Mouse (Mus musculus) erythroblast, adult 5-6 weeks (primary cell): ENCODE data around the gene Rnf113a1. TPM values are rescaled to one million over a fixed set of nuclear protein-coding genes. Genes with fewer than 3 reads are reported as not detected.
"Not testable (repeated sequence)": the region's sequence is repeated elsewhere in the genome, so short reads cannot be mapped to it uniquely, and the experiment has no call there.

ENCODE experiments used
- ATAC-seq: replicated peaks from 2 replicates; pipeline ENCODE4 v1.8.0; 2016; ENCODE audit warnings: moderate number of reproducible peaks, mild to moderate bottlenecking, moderate TSS enrichment, inconsistent platforms; ENCODE audit not compliant: poor library complexity, low FRiP score, severe bottlenecking
- total RNA-seq, 2 experiments: library from RNA; stranded (forward) in 1 of 2; stranded (reverse) in 1 of 2; fragments of 150-400 nt in 1 of 2; fragments of 200-764, 138-1000 nt in 1 of 2; gene quantifications; 2 replicates each; pipeline versions ENCODE4 v1.2.3 to v1.2.4; 2015 to 2017; ENCODE audit warnings: low replicate concordance in 2 of 2

Gene Rnf113a1
- 1.3 TPM in 1 of 2 replicates, not detected in the other for total RNA-seq (2015; ENCODE audit: low replicate concordance)
- total RNA-seq (2017; ENCODE audit: low replicate concordance), result 0.56 and 1.0 TPM in 2 replicates

- ATAC-seq, result peak; percentile 97
Observed at GRCm38 (mm10) chrX:37191105-37191743, at the start of gene Rnf113a1, which contains the start of gene Ndufa1. TSS of gene Rnf113a1 (plus strand) at chrX:37191245. TSS of gene Ndufa1 (minus strand) at chrX:37191163.

- ATAC-seq, result no peak
Observed at GRCm38 (mm10) chrX:37141732-37142131, 49.3 kb upstream of the Rnf113a1 start.

GRCm38 (mm10) chrX:37144498-37144897 is 46.5 kb upstream of the Rnf113a1 start:
- not testable (repeated sequence) for ATAC-seq

- ATAC-seq, result no peak
Observed at GRCm38 (mm10) chrX:37144954-37145353, 46.1 kb upstream of the Rnf113a1 start.

- ATAC-seq, result no peak
Observed at GRCm38 (mm10) chrX:37157839-37158238, 33.2 kb upstream of the Rnf113a1 start.

- ATAC-seq, result no peak
Observed at GRCm38 (mm10) chrX:37161169-37161568, 29.9 kb upstream of the Rnf113a1 start.

- ATAC-seq, result no peak
Observed at GRCm38 (mm10) chrX:37163115-37163514, 27.9 kb upstream of the Rnf113a1 start.

- peak; percentile 80 for ATAC-seq
Observed at GRCm38 (mm10) chrX:37167085-37167484, 24.0 kb upstream of the Rnf113a1 start.

- ATAC-seq, result no peak
Observed at GRCm38 (mm10) chrX:37168742-37169141, 22.3 kb upstream of the Rnf113a1 start, which contains the start of gene Akap14. TSS of gene Akap14 (minus strand) at chrX:37168842.

GRCm38 (mm10) chrX:37184401-37184800 is 6.6 kb upstream of the Rnf113a1 start:
- not testable (repeated sequence) for ATAC-seq

GRCm38 (mm10) chrX:37190755-37191104 is 315 bp upstream of the Rnf113a1 start:
- ATAC-seq, result no peak

GRCm38 (mm10) chrX:37191744-37192379 is 817 bp downstream of the Rnf113a1 start:
- no peak for ATAC-seq

GRCm38 (mm10) chrX:37198676-37199075 is 7.6 kb downstream of the Rnf113a1 start:
- ATAC-seq, result no peak

- ATAC-seq, result no peak
Observed at GRCm38 (mm10) chrX:37210941-37211340, 19.9 kb downstream of the Rnf113a1 start, which contains the start of gene Gm9. TSS of gene Gm9 (minus strand) at chrX:37211041.

GRCm38 (mm10) chrX:37222158-37222557 is 31.1 kb downstream of the Rnf113a1 start, which contains the start of gene Rhox1:
TSS of gene Rhox1 (minus strand) at chrX:37222258.
- ATAC-seq, result not testable (repeated sequence)

Other genes starting within 250 kb of the Rnf113a1 start
- gene Sept6, start 199.5 kb upstream of the Rnf113a1 start, total RNA-seq (2015; ENCODE audit: low replicate concordance), result 8.6 and 12.5 TPM in 2 replicates
- gene Sept6, start 199.5 kb upstream of the Rnf113a1 start, total RNA-seq (2017; ENCODE audit: low replicate concordance), result 4.5 and 7.1 TPM in 2 replicates
- not detected in 2 replicates for gene Sowahd, start 142.4 kb upstream of the Rnf113a1 start, total RNA-seq (2015; ENCODE audit: low replicate concordance)
- not detected in 2 replicates for gene Sowahd, start 142.4 kb upstream of the Rnf113a1 start, total RNA-seq (2017; ENCODE audit: low replicate concordance)
- gene Rpl39, start 105.8 kb upstream of the Rnf113a1 start, total RNA-seq (2015; ENCODE audit: low replicate concordance), result 374 and 391 TPM in 2 replicates
- gene Rpl39, start 105.8 kb upstream of the Rnf113a1 start, total RNA-seq (2017; ENCODE audit: low replicate concordance), result 399 and 493 TPM in 2 replicates
- gene Upf3b, start 80.9 kb upstream of the Rnf113a1 start, total RNA-seq (2015; ENCODE audit: low replicate concordance), result 12.7 and 21.7 TPM in 2 replicates
- gene Upf3b, start 80.9 kb upstream of the Rnf113a1 start, total RNA-seq (2017; ENCODE audit: low replicate concordance), result 30.8 and 32.2 TPM in 2 replicates
- gene Nkap, start 64.5 kb upstream of the Rnf113a1 start, total RNA-seq (2015; ENCODE audit: low replicate concordance), result 6.5 and 8.3 TPM in 2 replicates
- gene Nkap, start 64.5 kb upstream of the Rnf113a1 start, total RNA-seq (2017; ENCODE audit: low replicate concordance), result 23.4 and 38.3 TPM in 2 replicates
- gene Akap14, start 22.4 kb upstream of the Rnf113a1 start, total RNA-seq (2015; ENCODE audit: low replicate concordance), result not detected in 2 replicates
- not detected in 2 replicates for gene Akap14, start 22.4 kb upstream of the Rnf113a1 start, total RNA-seq (2017; ENCODE audit: low replicate concordance)
- gene Ndufa1, start 82 bp upstream of the Rnf113a1 start, total RNA-seq (2015; ENCODE audit: low replicate concordance), result 46.7 and 47.0 TPM in 2 replicates
- 26.6 and 36.0 TPM in 2 replicates for gene Ndufa1, start 82 bp upstream of the Rnf113a1 start, total RNA-seq (2017; ENCODE audit: low replicate concordance)
- not detected in 2 replicates for gene Gm9, start 19.8 kb downstream of the Rnf113a1 start, total RNA-seq (2015; ENCODE audit: low replicate concordance)
- gene Gm9, start 19.8 kb downstream of the Rnf113a1 start, total RNA-seq (2017; ENCODE audit: low replicate concordance), result 0.70 TPM in 1 of 2 replicates, not detected in the other
- gene Rhox1, start 31.0 kb downstream of the Rnf113a1 start, total RNA-seq (2015; ENCODE audit: low replicate concordance), result not detected in 2 replicates
- gene Rhox1, start 31.0 kb downstream of the Rnf113a1 start, total RNA-seq (2017; ENCODE audit: low replicate concordance), result not detected in 2 replicates
- not detected in 2 replicates for gene Rhox2a, start 53.7 kb downstream of the Rnf113a1 start, total RNA-seq (2015; ENCODE audit: low replicate concordance)
- not detected in 2 replicates for gene Rhox2a, start 53.7 kb downstream of the Rnf113a1 start, total RNA-seq (2017; ENCODE audit: low replicate concordance)
- not detected in 2 replicates for gene Rhox3a, start 58.7 kb downstream of the Rnf113a1 start, total RNA-seq (2015; ENCODE audit: low replicate concordance)
- gene Rhox3a, start 58.7 kb downstream of the Rnf113a1 start, total RNA-seq (2017; ENCODE audit: low replicate concordance), result not detected in 2 replicates
- not detected in 2 replicates for gene Rhox4a, start 74.1 kb downstream of the Rnf113a1 start, total RNA-seq (2015; ENCODE audit: low replicate concordance)
- gene Rhox4a, start 74.1 kb downstream of the Rnf113a1 start, total RNA-seq (2017; ENCODE audit: low replicate concordance), result not detected in 2 replicates
- not detected in 2 replicates for gene Rhox3a2, start 188.8 kb downstream of the Rnf113a1 start, total RNA-seq (2015; ENCODE audit: low replicate concordance)
- not detected in 2 replicates for gene Rhox3a2, start 188.8 kb downstream of the Rnf113a1 start, total RNA-seq (2017; ENCODE audit: low replicate concordance)
- gene Rhox4a2, start 199.6 kb downstream of the Rnf113a1 start, total RNA-seq (2015; ENCODE audit: low replicate concordance), result not detected in 2 replicates
- not detected in 2 replicates for gene Rhox4a2, start 199.6 kb downstream of the Rnf113a1 start, total RNA-seq (2017; ENCODE audit: low replicate concordance)
- not detected in 2 replicates for gene Rhox2b, start 220.8 kb downstream of the Rnf113a1 start, total RNA-seq (2015; ENCODE audit: low replicate concordance)
- not detected in 2 replicates for gene Rhox2b, start 220.8 kb downstream of the Rnf113a1 start, total RNA-seq (2017; ENCODE audit: low replicate concordance)
- not detected in 2 replicates for gene Rhox4b, start 241.2 kb downstream of the Rnf113a1 start, total RNA-seq (2015; ENCODE audit: low replicate concordance)
- not detected in 2 replicates for gene Rhox4b, start 241.2 kb downstream of the Rnf113a1 start, total RNA-seq (2017; ENCODE audit: low replicate concordance)